Mouse (Mus musculus) kidney, postnatal 4 days (tissue): ENCODE data around the gene Entpd3.

ENCODE experiments used
- DNase-seq, 2 experiments: peaks; one replicate each; pipeline ENCODE4 v3.0.0; 2021; ENCODE audit warnings: mixed read lengths in 2 of 2

The Entpd3 gene

DNA sequence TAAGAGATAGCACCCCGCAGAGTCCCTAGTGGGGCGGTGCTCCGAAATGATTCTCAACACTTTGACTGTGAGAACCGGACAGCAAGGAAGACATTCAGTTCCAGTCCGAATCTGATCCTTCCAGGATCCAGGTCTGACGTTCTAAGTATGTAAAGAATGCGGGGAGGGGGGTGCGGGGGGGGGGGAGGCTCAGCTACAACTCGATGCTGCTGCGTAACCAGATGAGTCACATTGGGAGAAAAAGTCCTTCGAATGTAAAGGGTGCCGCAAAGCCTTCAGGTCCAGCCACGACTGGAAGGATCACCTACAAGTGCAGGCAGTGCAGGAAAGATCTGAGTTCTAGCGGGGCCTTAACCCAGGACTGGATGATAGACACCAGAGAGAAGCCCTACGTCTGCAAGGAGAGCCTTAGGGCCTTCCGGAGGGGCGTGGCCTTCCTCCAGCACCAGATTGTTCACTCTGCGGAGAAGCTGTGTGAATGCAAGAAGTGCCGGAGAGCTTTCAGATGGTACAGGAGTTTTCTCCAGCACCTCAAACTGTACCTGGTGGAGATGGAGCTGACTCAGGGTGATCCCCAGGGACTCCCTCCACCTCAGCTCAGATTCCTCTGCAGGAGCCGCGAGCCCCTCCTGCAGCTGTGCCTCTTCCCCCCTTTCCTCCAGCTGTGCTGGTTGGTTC is 42.5 kb downstream of the Entpd3 start:
- peak; percentile 72 to 86 for DNase-seq

DNA sequence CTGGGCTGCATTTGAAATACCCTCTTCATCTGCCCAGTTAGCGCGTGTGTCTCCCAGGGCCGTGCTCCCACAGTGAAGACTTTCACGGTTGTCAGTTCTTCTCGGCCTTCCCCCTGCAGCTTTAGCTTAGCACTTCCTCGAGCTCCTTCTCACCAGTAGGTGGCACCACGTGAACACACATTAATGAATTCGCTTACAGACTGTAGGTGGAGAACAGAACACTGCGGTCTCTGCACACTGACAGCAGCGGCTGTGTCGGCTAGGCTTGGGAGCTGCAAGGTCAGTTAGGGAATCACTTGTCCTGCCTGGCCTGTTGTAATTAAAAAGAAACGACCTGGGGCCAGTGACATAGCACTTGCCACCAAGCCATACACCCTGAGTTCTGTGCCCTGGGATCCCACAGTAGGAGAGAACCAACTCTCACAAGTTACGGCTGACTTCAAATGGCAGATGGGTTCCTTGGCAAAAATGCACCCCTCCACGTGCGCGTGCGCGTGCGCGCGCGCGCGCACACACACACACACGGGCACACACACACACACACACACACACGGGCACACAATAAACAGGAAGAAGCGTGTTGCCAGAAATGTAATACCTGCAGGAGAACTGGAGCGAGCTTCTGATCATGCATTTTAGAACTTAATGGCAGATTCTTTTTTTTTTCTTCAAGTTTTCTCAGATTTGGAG is 43.1 kb downstream of the Entpd3 start:
- peak; percentile 93 to 94 for DNase-seq

DNA sequence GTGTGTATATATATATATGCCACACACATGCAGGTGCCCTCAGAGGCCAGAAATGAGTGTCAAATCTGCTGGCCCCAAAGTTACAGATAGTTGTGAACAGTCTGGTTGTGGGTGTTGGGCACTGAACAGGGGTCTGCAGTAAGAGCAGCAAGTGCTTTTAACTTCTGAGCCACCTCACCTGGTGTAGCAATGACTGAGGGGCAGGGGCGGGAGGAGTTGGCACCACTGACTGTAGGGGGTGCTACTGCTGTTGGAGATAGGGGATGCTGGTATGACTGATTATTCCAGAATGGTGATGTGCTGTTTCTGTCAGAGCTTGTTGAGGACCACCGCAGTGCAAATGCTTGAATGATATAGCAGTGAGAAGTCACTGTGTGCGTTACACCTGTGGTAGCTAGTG is 43.7 kb downstream of the Entpd3 start:
- DNase-seq: no peak

DNA sequence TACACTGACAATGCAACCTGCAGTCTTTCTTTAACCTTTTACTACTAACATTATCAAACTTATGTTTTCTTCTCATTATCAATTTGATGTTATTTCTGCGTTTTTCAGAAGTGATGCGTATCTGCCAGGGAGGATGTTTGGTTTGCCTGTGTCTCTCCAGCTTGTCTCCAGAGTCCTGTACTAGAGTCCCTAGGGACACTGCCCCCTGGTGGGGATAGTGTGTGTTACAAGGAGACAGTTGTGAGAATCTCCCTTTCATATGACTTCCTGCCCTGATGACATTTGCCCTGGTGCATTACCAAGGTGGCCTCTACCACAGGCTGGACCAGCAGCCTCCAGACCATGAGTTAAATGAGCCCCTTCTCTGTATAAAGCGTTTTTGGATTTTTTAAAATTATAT is 46.9 kb downstream of the Entpd3 start:
- DNase-seq: peak; percentile 87 to 89

DNA sequence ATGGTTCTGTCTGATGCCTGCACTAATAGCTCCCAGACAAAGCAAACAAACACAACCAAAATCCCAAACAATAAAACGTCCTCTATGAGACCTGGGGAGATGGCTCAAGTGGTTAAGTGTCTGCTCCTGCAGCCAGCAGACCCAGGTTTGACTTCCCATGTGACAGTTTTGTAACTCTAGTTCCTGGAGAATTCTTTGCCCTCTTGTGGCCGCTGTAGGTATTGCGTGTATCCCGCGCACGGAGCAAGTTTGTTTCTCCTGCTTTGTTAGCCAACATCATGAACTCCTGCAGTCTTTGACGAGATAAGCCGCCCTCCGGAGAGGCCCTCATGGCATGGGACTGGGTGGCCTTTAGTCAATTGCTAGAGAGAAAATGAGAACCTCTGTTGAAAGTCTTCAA is 51.9 kb downstream of the Entpd3 start:
- peak; percentile 90 to 91 for DNase-seq

DNA sequence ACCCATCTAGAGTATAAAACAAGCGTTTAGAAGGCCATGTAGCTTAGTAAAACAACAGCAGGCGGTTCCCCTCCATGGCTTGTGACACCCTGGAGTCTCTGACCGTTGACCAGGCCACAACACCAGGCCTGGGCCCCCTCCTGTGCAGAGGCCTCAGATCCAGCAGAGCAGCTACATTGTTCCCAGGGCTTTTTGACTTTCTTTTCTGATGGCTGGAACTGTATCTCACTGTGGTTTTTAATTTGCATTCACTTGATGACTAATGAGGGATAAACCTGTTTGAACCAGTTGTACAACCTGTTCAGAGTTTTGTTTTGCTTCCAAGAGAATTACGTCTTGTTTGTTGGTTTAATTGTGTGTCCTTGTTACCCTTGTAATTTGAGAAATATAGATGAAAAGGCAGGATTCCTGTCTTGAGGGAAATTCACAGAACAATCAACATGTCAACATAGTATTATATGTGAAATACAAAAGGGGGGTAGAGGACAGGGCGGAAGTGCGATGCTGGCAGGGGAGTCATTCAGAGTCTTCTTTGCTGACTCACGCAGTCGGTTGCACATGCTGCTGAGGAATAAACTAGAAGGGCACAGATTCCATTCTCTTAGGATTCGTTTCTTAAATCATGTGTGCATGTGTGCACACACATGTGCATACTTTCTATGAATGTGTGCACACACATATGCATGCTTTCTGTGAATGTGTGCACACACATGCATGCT is 53.9 kb downstream of the Entpd3 start:
- no peak for DNase-seq

DNA sequence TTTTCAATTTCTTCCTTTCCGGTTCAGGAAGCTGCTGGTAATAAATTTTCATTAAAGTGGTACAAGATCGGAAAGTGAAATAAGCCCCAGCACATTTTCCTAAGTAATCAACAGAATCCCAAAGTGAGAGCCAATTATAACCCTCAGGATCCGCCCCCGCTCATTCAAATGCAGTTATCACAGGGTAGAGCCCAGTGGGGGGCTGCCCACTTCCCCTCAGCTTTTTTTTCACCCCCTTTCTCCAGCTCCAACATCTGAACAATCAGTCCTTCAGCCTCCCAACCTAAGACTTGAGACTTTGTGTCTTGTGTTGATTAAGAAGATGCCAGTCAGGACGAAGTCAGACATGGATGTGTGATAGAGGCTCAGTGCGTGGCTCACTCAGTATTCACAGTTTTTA is 55.2 kb downstream of the Entpd3 start:
- no peak for DNase-seq

DNA sequence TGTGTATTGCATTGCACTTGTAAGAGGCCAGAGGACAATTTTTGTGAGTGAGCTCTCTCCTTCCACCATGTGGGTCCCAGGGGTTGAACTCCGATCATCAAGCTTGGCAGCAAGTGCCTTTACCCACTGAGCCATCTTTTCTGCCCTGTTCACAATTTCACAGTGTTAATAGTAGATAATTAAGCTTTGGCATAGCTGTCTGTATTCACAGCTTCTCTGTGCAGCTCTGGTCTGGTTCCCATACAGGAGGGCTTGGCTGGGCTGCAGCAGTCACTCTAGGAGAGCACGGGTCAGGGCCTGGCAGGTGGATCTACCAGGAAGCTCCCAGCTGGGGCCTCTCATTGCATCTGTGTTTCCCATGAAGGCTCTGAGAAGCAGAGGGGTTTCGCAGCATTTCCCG is 55.7 kb downstream of the Entpd3 start:
- DNase-seq: no peak

DNA sequence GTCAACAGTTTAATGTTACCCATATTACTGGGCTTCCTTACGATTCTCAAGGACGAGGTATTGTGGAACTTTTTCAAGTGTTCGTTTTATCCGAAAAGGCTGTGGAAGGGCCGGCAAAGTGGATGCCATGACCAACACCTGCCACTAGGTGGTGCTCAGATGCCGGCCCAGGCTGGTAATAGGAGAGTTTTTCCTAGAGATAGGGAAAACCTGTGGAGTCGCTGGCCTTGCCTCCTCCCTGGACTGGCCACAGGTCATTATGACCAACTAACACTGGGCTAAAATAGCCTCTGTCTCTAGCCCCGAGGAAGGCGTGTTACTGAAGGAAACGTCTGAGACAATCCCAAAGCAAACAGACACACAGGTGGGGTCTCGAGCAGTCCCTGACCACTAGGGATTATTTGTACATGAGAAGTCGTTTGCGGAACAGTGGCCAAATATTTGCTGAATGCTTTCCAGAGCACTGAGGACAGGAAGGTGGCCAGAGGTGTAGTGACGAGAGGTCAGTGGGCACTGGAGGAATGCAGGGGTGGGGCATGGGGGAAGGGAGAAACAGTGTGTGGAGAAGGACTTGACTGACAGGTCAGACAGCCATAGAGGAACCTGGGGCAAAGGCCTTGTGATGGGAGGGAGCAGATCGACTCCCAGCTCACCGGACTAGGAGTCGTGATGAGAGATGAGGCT is 62.0 kb downstream of the Entpd3 start:
- peak; percentile 83 to 86 for DNase-seq

DNA sequence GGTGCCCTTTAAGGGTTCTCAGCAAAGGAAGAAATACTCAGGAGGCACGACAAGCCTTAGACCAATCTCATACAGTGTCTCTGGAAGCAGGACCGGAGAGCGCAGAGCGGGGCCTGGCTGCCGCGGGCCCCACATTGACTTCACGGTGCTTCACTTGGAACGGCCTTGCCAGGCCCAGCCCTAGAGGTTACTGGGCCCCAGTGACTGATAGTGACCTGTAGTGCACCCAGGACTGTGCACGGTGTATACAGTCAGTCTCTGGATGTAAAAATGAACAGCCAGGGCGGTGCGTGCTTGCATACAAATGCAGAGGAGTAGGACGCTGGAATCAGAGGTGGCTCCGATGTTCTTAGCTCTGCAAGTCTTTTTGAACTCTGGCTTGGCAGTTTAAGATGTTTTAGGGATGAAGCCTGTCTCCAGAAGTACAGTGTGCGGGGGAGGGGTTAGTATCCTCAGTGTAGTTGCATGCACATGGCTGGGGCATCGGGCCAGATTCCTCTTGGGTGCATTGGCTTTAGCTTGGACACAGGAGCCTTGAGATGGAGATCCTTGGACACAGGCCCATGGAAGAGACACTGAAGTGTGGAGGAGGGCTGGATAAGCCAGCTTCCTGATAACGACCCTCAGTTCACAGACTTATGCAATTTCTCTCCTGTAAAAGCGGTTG is 62.7 kb downstream of the Entpd3 start:
- DNase-seq: peak; percentile 41 to 50

DNA sequence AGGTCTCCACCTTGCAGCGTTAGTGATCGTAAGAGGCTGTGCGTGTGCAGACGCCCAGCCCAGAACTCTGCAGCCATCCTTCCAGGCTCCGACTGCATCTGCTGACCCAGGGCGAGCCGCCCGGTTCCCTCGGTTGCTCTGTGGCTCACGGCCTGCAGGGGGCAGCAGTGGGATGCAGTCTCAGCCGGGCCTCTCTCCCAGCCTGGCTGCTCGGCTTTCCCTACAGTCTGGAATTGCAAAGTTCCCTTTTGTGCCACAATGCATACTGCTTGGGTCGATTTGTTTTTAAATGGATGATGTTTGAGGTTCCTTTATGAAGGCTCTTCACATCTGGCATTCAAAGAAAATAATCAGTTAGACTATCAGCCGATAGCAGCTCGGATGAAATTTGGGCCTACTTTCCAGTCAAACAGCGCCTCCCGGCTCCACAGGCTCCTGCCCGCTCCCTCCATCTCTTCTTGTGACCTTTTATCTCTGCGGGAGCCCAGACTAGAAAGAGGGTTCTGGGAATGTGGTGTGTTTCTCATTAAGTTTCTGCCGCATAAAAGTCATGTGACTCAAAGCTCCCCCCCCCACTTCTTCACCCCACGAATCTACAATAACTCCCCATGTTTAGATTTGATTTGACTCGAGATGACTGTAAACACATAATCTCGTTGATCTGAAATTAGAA is 63.4 kb downstream of the Entpd3 start:
- peak; percentile 94 to 95 for DNase-seq

DNA sequence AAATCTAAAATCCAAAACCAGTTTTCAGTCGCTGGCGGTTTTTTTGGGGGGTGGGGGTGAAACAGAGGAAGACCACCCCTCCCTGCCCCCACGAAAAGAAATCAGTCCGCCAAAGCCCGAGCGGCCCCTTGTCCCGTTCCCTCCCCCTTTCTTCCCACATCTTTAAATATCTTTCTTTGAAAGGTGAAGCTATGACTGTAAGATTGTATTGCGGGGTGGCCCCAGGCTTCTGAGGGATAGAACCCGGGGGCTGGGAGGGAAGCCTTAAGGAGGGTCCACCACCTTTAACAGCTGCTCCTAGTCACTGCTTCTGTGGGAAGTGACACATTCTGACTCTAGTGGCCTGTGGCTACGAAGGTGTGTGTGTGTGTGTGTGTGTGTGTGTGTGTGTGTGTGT is 63.9 kb downstream of the Entpd3 start:
- no peak for DNase-seq

DNA sequence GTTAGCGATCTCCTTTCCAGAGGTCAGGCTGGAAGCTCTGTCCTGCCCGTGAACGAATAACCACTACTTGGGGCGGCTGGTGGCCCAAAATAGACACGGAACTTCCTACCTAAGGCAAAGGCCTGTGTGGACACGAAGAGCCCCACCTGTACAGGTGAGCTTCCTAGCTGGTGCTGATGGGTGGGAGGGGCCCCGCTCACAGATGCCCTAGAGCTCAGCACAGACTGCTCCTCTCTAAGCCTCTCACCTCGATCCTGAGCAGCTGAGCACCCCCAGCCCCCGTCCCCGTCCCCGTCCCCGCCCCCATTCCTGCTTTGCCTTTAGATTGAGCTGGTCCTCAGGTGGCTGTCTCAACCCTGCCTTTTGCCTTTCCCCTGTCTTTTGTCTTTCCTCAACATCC is 64.3 kb downstream of the Entpd3 start:
- no peak for DNase-seq

DNA sequence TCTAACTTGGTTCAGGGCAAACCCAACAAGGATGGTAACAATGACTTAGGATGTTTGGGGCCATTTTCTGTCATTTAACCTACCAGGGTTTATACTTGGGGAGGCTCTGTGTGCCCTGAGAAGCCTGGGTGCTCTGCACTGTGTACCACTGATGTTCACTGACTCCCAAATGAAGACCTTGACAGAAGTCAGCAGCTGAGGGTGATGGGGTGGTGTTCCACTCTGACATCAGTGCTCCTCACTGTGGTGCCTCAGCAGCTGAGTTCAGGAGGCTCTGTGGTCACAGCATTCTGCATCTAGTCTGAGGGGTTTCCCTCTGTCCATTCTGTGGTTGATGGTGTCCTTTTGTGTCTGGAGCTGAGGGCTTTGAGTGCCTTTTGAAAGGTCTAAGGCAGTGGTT is 71.4 kb downstream of the Entpd3 start:
- no peak for DNase-seq

DNA sequence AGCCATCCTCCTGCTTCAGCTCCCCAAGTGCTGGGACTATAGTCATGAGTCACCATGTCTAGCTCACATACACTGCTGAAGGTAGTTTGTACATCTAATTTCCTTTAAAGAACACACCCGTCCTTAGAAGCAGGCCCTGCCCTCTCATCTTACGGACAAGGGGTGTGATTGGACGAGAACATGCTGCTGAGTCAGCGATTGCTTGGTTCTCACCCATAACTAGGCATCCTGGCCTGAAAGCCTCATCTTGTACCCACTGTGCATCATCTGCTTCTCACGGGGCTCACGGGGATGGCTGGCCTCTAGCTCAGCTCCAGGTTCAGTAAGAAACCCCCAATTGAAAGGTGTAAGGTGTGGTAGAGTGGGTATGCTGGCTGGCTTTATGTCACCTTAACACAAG is 74.4 kb downstream of the Entpd3 start:
- DNase-seq: no peak
